Mouse (Mus musculus): ENCODE results near the gene Msantd2. TPM values are rescaled to one million over a fixed set of nuclear protein-coding genes. Genes with fewer than 3 reads are reported as not detected.

The Msantd2 gene
- polyA plus RNA-seq, 1 experiment from 2014 or later = 26.9 TPM

- WGBS = 19% methylated on average over 3 of the region's 3 CpGs
- H3K4me3 ChIP-seq = no peak overlapping the region
Observed at GRCm38 (mm10) chr9:37461571-37461970, 27.5 kb upstream of the Msantd2 start.

DNA sequence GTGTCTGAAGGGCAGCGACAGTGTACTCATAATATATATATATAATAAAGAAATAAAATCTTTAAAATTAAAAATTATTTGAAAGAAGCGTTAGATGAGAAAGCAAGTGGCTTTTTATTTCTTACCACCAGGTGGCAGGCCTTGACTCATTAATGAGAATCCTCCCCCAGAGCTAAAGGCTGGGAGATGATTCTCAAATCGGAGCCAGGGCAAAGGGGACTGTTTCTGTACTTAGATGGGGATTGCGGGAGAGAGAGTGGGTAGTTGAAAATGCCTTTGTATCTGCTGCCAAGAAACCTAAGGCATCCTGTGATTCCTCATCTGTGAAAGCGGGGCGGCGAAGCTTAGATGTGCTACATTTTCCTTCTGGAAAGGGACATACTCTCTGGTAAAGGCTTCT is 26.4 kb upstream of the Msantd2 start:
- H3K4me1 ChIP-seq = peaks cover 13% of the 10 kb centered on the region
- no peak overlapping the region for H3K27ac ChIP-seq
- ATAC-seq (ENCODE audit: borderline replicate concordance, extremely low read depth, low FRiP score, low TSS enrichment) = no peak
- H3K36me3 ChIP-seq = no peaks in the 10 kb centered on the region
- no peak overlapping the region for H3K9ac ChIP-seq
- H3K27me3 ChIP-seq = peaks cover 55% of the 10 kb centered on the region
- H3K4me2 ChIP-seq = no peak overlapping the region
- WGBS = 10% methylated on average over 7 of the region's 7 CpGs
- no peaks in the 10 kb centered on the region for H3K9me3 ChIP-seq
- H3K4me3 ChIP-seq = no peak overlapping the region

More at GRCm38 (mm10) chr9:37461571-37461970, 27.5 kb upstream of the Msantd2 start:
- H3K4me2 ChIP-seq = no peak overlapping the region
- peaks cover 67% of the 10 kb centered on the region for H3K27me3 ChIP-seq
- no peak overlapping the region for H3K9ac ChIP-seq
- ATAC-seq (ENCODE audit: borderline replicate concordance, extremely low read depth, low FRiP score, low TSS enrichment) = no peak
- H3K36me3 ChIP-seq = no peaks in the 10 kb centered on the region
- no peak overlapping the region for H3K27ac ChIP-seq
- peaks cover 16% of the 10 kb centered on the region for H3K4me1 ChIP-seq
- no peaks in the 10 kb centered on the region for H3K9me3 ChIP-seq

- ATAC-seq (ENCODE audit: borderline replicate concordance, extremely low read depth, low FRiP score, low TSS enrichment) = no peak
- Histone ChIP-seq H3K36me3 (no peaks in the 10 kb centered on the region), H3K4me1 (no peaks in the 10 kb centered on the region), H3K4me2 (no peak overlapping the region), H3K9ac (no peak overlapping the region), H3K4me3 (no peak overlapping the region), H3K27ac (no peak overlapping the region), H3K9me3 (no peaks in the 10 kb centered on the region), H3K27me3 (no peaks in the 10 kb centered on the region)
- 62% methylated on average over 3 of the region's 3 CpGs for WGBS
Observed at GRCm38 (mm10) chr9:37473611-37474125, 15.5 kb upstream of the Msantd2 start.

DNA sequence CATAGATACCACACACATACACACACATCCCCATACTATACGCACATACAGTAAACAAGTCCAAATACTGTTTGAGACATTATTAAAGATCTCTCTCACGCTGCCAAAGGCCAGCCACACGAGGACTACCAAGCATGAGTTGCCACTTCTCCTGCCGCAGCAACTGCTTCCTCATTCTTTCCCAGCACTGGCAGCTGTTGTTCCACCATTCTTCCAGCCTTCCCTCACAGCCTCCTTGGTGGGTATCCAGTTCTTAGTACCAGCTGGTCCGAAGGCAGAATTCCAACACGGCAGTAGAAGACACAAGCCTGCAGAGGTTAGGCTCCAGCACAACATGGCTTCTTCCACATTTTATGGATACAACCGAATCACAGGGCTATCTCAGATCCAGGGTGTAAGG is 14.2 kb upstream of the Msantd2 start:
- Histone ChIP-seq H3K27ac (no peak overlapping the region), H3K9me3 (no peaks in the 10 kb centered on the region), H3K9ac (no peak overlapping the region), H3K4me3 (no peak overlapping the region), H3K4me1 (no peaks in the 10 kb centered on the region), H3K27me3 (no peaks in the 10 kb centered on the region), H3K4me2 (no peak overlapping the region), H3K36me3 (no peaks in the 10 kb centered on the region)
- no peak for ATAC-seq (ENCODE audit: borderline replicate concordance, extremely low read depth, low FRiP score, low TSS enrichment)
- 74% methylated on average over 7 of the region's 7 CpGs for WGBS

DNA sequence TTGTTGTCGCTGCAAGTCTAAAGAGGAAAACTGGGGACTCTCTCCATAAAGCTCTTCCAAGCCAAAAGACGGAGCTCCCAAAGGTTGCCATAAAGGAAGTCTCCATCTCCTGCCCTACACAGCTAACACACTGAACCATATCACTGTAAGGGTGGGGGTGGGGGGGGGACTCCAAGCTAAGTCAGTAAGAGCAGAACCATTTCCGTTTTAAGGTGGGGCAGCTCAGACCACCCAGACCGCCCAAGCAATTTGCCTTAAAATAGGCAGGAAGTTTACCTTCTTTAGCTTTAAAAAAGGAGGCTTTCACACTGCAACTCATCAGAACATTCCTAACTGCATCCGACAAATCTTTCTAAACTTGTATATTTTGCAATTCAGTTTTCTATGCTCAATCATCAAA is 4.0 kb upstream of the Msantd2 start:
- Histone ChIP-seq H3K27me3 (no peaks in the 10 kb centered on the region), H3K4me1 (peaks cover 8% of the 10 kb centered on the region), H3K27ac (no peak overlapping the region), H3K9me3 (no peaks in the 10 kb centered on the region), H3K36me3 (no peaks in the 10 kb centered on the region), H3K4me2 (no peak overlapping the region), H3K9ac (no peak overlapping the region), H3K4me3 (no peak overlapping the region)
- ATAC-seq (ENCODE audit: borderline replicate concordance, extremely low read depth, low FRiP score, low TSS enrichment) = no peak
- WGBS = 55% methylated on average over 5 of the region's 5 CpGs

GRCm38 (mm10) chr9:37488041-37488440 is 1.1 kb upstream of the Msantd2 start:
- no peaks in the 10 kb centered on the region for H3K27me3 ChIP-seq
- H3K4me2 ChIP-seq = peak overlapping the region; percentile 85
- H3K27ac ChIP-seq = peak overlapping the region; percentile 100
- H3K4me3 ChIP-seq = peak overlapping the region; percentile 96
- no peak for ATAC-seq (ENCODE audit: borderline replicate concordance, extremely low read depth, low FRiP score, low TSS enrichment)
- H3K36me3 ChIP-seq = no peaks in the 10 kb centered on the region
- 31% methylated on average over 4 of the region's 4 CpGs for WGBS
- H3K4me1 ChIP-seq = peaks cover 19% of the 10 kb centered on the region
- no peaks in the 10 kb centered on the region for H3K9me3 ChIP-seq
- H3K9ac ChIP-seq = peak overlapping the region; percentile 92; the same call in 1 of the 2 replicates

DNA sequence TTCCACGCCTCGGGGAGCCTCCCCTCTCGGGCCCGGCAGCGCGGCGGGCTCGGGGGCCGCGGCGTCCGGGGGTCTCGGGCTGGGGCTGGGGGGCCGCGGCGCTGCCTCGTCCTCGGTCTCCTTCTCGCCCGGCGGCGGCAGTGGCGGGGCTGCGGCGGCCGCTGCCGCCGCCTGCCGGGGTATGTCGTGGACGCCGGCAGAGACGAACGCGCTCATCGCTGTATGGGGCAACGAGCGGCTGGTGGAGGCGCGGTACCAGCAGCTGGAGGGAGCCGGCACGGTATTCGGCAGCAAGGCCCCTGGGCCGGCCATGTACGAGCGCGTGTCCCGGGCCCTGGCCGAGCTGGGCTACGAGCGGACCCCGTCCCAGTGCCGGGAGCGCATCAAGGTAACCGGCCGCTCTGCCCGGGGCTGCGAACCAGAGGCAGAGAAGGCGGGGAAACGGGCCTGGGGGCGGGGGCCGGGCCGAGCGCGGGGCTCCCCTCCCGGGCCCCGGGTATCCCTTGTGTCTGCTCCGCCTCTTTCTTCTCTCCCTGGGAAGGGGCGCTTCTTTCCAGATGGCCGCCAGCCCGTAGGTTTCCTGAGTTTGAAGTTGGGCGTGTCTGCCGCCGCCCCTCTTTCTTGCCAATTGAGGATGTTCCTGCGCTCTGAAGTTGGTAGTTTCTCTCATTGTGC is 464 bp downstream of the Msantd2 start:
- Histone ChIP-seq H3K4me1 (peaks cover 19% of the 10 kb centered on the region), H3K9me3 (no peaks in the 10 kb centered on the region), H3K4me2 (peak overlapping the region; percentile 85), H3K27ac (peak overlapping the region; percentile 100), H3K27me3 (no peaks in the 10 kb centered on the region), H3K9ac (peak overlapping the region; percentile 92), H3K4me3 (peak overlapping the region; percentile 96), H3K36me3 (no peaks in the 10 kb centered on the region)
- under 1% methylated on average over 57 of the region's 75 CpGs for WGBS
- peak; percentile 72 for ATAC-seq (ENCODE audit: borderline replicate concordance, extremely low read depth, low FRiP score, low TSS enrichment)

GRCm38 (mm10) chr9:37495761-37496160 is 6.6 kb downstream of the Msantd2 start:
- 30% methylated on average over 3 of the region's 3 CpGs for WGBS
- Histone ChIP-seq H3K27ac (peak overlapping the region; percentile 45; the same call in 1 of the 2 replicates), H3K9ac (no peak overlapping the region), H3K4me1 (peaks cover 22% of the 10 kb centered on the region), H3K9me3 (no peaks in the 10 kb centered on the region), H3K27me3 (no peaks in the 10 kb centered on the region), H3K4me2 (no peak overlapping the region), H3K4me3 (no peak overlapping the region), H3K36me3 (no peaks in the 10 kb centered on the region)
- ATAC-seq (ENCODE audit: borderline replicate concordance, extremely low read depth, low FRiP score, low TSS enrichment) = peak; percentile 92

DNA sequence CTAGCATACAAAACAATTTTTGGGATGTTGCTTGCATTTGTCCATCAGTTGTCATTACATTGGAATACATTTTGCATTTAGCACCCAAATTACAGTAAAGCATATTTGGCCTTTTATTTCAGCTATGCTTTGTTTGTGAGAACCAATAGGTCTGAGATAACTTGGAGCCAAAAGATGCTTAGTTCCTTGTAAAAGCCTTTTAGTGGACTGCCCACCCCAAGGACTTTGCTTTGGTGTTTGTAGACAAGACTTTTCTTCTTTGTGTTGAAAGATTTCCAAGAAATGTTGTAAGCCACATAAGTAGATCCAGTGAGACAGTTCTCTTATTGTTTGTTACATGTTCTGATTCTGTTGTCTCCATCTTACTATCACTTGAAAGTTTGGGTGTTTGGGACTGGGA is 7.2 kb downstream of the Msantd2 start:
- Histone ChIP-seq H3K36me3 (no peaks in the 10 kb centered on the region), H3K27me3 (no peaks in the 10 kb centered on the region), H3K27ac (peak overlapping the region; percentile 45), H3K4me2 (no peak overlapping the region), H3K4me3 (no peak overlapping the region), H3K4me1 (peaks cover 20% of the 10 kb centered on the region; the same call in 1 of the 2 replicates), H3K9ac (no peak overlapping the region), H3K9me3 (no peaks in the 10 kb centered on the region)
- peak; percentile 54; the same call in 1 of the 2 replicates for ATAC-seq (ENCODE audit: borderline replicate concordance, extremely low read depth, low FRiP score, low TSS enrichment)

DNA sequence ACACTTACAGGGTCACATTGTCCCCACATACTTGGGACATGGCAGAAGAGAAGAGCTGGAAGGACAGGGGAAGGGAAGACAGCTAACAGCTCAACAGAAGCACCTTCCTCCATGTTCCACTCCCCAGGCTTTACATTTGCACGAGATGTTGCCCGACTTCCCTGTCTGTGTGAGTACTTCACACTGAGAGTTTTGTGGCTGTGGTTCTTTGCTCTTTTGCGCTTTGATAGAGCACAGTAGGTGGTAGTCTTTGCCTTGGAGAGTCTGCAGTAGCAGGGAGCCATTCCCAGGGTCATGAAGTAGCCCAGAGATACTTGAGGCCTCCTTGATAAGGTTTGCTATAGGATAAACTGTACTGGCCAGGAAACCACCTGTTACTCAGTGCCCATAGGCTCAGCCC is 11.1 kb downstream of the Msantd2 start:
- Histone ChIP-seq H3K4me1 (peaks cover 21% of the 10 kb centered on the region; the same call in 1 of the 2 replicates), H3K4me2 (no peak overlapping the region), H3K27me3 (no peaks in the 10 kb centered on the region), H3K27ac (no peak overlapping the region), H3K9me3 (no peaks in the 10 kb centered on the region), H3K36me3 (no peaks in the 10 kb centered on the region), H3K9ac (no peak overlapping the region), H3K4me3 (no peak overlapping the region)
- WGBS = 79% methylated on average over 3 of the region's 3 CpGs
- ATAC-seq (ENCODE audit: borderline replicate concordance, extremely low read depth, low FRiP score, low TSS enrichment) = no peak

DNA sequence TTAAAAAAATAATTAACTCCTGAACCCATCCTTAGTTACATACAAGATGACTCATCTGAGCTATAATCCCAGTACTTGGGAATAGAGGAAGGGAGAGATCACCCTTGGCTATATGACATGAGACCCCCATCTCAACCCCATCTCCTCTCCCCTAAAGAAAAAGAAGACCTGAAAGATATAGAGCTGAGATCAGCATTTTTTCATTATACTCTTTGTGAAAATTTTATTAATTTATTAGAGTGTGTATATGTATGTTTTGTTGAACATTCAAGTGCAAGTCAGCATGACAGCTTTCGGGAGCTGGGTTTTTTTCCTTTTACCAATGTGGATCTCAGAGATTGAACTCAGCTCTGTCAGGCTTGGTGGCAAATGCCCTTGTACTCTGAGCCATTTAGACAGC is 12.1 kb downstream of the Msantd2 start:
- no peak overlapping the region for H3K9ac ChIP-seq
- no peaks in the 10 kb centered on the region for H3K36me3 ChIP-seq
- 86% methylated on average over 1 of the region's 1 CpGs for WGBS
- H3K4me2 ChIP-seq = no peak overlapping the region
- ATAC-seq (ENCODE audit: borderline replicate concordance, extremely low read depth, low FRiP score, low TSS enrichment) = no peak
- H3K4me1 ChIP-seq = peaks cover 18% of the 10 kb centered on the region; the same call in 1 of the 2 replicates
- H3K27me3 ChIP-seq = no peaks in the 10 kb centered on the region
- H3K27ac ChIP-seq = no peak overlapping the region
- H3K9me3 ChIP-seq = no peaks in the 10 kb centered on the region
- H3K4me3 ChIP-seq = no peak overlapping the region

GRCm38 (mm10) chr9:37504348-37504747 is 15.2 kb downstream of the Msantd2 start:
- H3K27ac ChIP-seq = no peak overlapping the region
- ATAC-seq (ENCODE audit: borderline replicate concordance, extremely low read depth, low FRiP score, low TSS enrichment) = no peak
- no peak overlapping the region for H3K4me2 ChIP-seq
- H3K9ac ChIP-seq = no peak overlapping the region
- H3K27me3 ChIP-seq = no peaks in the 10 kb centered on the region
- no peak overlapping the region for H3K4me3 ChIP-seq
- H3K9me3 ChIP-seq = no peaks in the 10 kb centered on the region
- H3K36me3 ChIP-seq = no peaks in the 10 kb centered on the region
- H3K4me1 ChIP-seq = 0 out of 2 replicates have a peak, but pooled peaks cover 4% of the 10 kb centered on the region
